Mouse (Mus musculus): ENCODE measurements around the gene Clec1a.

DNA sequence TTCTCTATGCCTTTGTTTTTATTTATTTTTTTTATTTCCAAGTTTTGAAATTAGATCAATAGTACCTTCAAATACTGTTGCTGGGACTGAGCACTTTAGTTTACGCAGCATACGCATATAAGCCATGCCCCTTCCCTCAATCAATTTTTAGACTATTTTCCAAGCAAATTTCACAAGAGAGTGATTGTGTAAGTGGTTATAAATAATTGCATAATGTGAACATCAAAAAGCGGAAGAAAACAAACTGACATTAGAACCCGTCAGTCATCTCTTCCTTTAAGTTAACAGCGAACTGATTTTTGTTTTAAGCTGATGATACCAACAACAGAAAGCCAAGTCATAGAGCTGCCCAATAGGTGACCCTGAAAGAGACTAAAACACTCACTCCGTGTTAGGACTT lies 19.6 kb upstream of the Clec1a start:
- TF ChIP-seq POLR2A (IDR thresholded peaks at IDR 0.05; ENCODE audit: borderline replicate concordance, insufficient read depth, low read length), result no peak
- no peak for TF ChIP-seq CTCF (IDR thresholded peaks at IDR 0.05; ENCODE audit: borderline replicate concordance, insufficient read depth, low read depth, low read length)
